Mouse (Mus musculus): ENCODE measurements around the gene Safb.

DNA sequence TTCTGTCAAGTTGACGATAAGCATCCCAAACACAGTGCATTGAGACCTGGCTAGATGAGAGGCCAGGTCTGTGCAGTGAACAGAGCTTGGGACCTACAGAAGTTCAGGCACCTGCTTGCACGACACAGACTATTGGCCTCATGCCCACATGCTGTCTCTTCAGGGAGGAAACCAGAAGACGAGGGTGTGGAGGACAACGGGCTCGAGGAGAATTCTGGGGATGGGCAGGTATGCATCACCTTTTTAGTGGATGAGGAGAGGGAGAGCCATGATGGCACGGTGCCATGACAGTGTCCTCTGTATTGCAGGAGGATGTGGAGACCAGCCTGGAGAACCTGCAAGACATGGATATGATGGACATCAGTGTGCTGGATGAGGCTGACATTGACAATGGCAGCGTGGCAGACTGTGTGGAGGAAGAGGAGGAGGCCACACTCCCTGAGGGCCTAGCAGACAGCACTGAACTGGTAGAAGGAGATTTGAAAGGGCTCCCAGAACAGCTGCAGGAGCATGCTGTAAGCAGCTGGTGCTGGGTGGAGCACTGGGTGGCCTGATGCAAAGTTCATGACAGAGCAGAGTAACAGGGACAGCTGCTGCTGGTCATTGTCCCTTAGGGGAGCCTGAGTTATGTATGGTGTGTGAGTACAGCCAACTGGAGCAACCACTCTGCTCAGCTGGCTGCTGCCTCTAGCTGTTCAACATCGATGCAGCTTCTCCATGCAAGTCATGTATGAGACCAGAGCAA is 9.1 kb downstream of the Safb start:
- TF ChIP-seq POLR2A (IDR thresholded peaks at IDR 0.05; ENCODE audit: low read depth, low read length): no peak
- no peak for TF ChIP-seq CTCF (IDR thresholded peaks at IDR 0.05; ENCODE audit: borderline replicate concordance, insufficient read depth, low read length)
